Mouse (Mus musculus): ENCODE measurements around the gene Ly6g.
"Not testable (repeated sequence)": the region's sequence is repeated elsewhere in the genome, so short reads cannot be mapped to it uniquely, and the experiment has no call there.

The Ly6g gene

GRCm38 (mm10) chr15:75154940-75155339 is at the start of gene Ly6g:
TSS of gene Ly6g (plus strand) at chr15:75155240.
- DNase-seq, result no peak

DNA sequence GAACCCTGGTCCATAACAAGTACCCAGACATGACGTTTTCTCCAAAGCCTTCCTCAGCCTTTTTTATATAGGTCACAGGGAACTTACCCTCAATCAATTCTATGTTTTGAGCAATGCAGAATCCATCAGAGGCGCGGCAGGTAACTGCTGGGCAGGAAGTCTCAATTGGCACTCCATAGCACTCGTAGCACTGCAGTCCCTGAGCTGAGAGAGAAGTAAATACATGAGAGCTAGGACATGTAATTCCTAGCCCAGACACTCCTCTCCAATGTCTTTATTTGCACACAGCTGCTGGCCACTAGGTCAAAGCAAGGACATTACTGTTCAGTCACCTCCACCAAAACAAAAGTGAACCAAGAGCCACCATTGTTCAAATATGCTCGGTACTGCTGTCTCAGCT is 44.6 kb upstream of the Ly6g start:
- not testable (repeated sequence) for DNase-seq

DNA sequence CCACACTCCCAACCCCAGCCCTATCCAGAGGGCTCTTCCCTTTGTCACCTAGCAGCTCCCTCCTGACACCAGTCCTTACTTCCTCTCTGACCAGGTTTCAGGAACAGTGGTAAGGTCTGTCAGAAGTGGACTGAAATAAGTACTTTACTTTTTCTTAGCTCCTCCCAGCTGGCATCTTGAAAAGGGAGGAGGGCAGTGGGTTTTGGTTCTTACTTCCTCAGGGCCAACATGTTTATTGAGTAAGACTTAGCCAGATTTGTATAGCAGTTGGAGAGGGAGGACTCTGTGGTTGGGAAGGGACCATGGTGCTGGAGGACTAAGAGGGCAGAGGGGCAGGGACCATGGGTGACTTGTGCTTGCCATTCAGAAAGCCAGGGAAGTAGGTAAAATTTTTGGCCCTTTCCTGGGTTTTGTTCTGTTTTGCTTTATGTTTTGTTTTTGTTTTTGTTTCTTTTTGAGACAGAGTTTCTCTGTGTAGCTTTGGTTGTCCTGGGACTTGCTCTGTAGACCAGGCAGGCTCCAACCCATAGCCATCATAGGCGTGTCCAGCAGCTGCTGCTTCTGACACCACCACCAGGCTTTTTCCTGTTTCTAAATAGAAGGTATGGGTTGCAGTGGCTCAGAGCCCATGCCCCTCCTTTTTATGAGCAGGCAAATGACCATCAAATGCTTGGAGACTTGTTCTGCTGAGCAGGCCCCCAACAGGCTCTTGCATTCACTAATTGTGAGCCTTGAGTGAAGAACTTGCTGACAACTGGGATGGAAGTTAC is 43.0 kb upstream of the Ly6g start, which contains the start of gene Ly6c2:
Ly6c2 (minus strand) TSS at position 110 of the 770 bp plus-strand sequence.
- not testable (repeated sequence) for DNase-seq

DNA sequence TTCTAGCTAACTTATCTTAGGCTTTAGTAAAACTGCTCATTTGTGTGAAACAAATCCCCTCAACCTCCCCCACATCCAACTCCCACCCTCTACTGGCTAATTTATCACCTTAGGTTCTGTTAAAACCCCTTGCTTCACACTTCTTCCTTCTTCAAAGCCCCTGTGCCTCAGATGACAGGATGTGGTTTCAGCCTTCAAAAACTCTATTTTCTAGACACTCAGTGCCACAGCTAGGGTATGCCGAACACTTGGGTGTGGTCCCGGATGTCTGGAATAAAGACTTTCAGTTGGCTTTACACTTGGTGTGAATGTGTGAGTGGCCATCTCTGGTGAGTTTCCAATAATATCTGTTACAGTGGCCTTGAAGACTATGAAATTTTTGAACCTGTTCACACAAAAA is 38.5 kb upstream of the Ly6g start:
- no peak for DNase-seq

DNA sequence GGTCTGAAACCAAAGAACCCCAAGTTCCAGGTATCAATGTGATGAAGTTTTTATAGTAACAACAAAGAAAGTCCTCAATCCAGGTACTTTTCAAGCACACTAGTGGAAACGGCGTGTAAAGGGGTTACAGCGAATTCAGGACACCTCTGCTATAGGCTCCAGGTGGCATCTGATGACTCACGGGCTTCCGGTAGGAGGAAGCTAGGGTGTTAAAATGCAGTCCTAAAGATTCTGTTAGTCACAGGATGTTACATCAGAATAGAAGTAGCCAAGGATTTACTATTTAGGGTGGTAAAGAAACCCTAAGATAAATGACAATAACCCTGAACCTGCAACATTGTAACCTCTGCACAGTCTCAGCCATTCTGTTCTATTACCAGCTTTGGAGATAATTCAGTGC is 37.6 kb upstream of the Ly6g start:
- not testable (repeated sequence) for DNase-seq

DNA sequence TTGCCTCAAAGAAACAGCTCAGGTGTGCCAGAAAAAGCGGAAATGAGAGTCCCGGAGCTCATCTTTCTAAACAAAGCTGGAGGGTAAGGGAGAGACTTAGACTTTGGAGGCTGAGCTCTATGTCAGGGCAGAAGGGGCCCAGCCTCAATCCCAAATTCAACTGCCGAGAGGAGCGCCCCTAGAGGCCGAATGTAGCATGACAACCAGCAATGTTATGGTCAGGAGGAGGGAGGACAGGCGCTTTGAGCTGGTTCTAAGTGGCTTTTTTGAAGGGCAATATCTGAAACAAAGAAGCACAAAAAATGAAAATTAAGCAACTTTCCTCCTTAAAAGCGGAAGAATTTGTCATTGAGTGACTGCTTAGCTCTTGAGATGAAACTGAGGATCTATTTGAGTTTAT is 36.3 kb upstream of the Ly6g start:
- DNase-seq, result peak; percentile 56

DNA sequence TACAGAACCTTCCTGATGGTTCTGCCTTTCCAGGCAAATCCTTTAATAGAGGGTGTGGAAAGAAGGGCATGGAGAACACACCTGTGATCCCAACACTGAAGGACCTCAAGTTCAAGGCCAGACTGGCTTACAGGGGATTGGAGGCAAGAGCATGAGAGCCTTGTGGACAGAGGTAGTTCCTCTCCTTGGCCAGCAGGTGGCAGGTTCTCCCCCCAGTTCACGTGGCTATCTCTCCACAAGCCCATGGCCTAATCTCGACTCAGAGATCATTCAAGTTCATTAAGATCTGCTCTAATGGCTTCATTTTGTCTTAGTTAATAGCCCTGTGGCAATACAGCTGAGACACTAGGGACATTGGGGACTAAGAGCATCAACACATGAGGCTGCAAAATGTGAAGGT is 35.0 kb upstream of the Ly6g start:
- DNase-seq, result peak; percentile 32

DNA sequence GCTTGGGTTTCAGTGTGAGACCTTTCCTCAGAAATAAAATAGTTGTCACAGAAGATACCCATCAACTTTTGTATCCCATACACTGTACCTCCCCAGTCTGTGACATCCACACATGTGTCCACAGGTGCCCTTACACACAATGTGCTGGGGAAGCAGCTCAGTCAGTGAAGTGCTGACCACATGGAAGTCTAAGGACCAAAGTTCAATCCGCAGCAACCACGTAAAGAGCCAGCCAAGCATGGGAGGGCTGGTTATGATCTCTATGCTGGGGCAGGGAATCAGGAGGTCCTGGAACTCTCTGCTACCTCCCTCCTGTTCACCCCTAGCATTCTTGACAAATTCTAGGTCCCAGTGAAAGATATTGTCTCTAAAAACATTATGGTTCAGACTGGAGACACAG is 22.7 kb upstream of the Ly6g start:
- not testable (repeated sequence) for DNase-seq

GRCm38 (mm10) chr15:75135090-75135783 is 19.8 kb upstream of the Ly6g start:
- not testable (repeated sequence) for DNase-seq

- DNase-seq, result not testable (repeated sequence)
Observed at GRCm38 (mm10) chr15:75137739-75138138, 17.3 kb upstream of the Ly6g start.

GRCm38 (mm10) chr15:75141812-75142360 is 13.2 kb upstream of the Ly6g start:
- DNase-seq, result peak; percentile 18

DNA sequence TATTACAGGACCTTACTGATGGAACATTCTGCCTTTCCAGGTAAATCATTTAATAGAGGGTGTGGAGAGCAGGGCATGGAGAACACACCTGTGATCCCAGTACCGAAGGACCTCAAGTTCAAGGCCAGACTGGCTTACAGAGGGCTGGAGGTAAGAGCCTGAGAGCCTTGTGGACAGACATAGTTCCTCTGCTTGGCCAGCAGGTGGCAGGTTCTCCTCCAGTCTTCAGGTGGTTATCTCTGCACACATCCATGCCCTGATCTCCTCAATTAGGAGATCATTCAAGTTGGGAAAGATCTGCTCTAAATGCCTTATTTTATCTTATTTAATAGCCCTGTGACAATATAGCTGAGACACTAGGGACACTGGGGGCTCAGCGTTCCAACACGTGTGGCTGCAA is 11.3 kb upstream of the Ly6g start:
- no peak for DNase-seq

GRCm38 (mm10) chr15:75153087-75153486 is 2.0 kb upstream of the Ly6g start:
- DNase-seq, result no peak

GRCm38 (mm10) chr15:75157646-75158045 is 2.6 kb downstream of the Ly6g start:
- no peak for DNase-seq

GRCm38 (mm10) chr15:75175506-75175905 is 20.5 kb downstream of the Ly6g start:
- DNase-seq, result peak; percentile 30

DNA sequence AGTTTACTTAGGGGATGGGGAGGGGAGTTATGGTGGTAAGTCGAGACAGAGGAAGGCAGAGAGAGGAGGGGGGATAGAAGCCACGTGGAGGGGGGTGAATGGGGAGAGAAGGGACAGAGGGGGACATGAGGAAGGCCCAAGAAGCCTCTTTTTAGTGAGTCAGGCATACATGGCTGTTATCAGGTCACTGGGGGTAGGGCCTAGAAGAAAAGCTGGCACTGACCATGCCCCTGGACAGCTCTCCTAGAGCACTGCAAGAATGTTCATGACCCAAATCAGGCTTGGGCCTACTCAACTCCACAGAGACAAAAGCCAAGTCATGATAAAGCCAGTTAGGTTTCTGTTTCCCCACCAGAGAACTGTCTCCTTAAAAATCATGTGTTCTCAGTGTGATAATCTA is 31.3 kb downstream of the Ly6g start:
- DNase-seq, result no peak

DNA sequence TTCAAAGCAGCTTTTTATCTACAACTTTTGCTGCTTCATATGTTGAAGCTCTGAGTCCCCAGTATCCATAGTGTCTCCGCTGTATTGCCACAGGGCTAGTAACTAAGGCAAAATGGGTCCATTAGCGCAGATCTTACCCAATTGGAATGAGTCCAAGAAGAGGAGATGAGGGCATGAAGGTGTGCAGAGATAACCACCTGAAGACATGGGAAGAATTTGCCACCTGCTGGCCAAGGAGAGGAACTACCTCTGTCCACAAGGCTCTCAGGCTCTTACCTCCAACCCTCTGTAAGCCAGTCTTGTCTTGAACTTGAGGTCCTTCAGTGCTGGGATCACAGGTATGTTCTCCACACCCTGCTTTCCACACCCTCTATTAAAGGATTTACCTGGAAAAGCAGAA is 34.1 kb downstream of the Ly6g start:
- DNase-seq, result peak; percentile 7

DNA sequence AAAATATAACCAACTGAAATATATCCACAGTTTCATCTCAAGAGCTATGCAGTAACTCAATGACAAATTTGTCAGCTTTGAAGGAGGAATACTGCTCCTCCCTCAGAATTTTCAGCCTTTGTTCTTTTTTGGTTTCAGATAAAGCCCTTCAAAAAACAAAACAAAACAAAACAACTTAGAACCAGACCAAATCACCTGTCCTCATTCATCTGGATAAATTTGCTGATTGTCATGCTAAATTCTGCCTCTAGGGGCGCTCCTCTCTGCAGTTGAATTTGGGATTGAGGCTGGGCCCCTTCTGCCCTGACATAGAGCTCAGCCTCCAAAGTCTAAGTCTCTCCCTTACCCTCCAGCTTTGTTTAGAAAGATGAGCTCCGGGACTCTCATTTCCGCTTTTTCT is 35.5 kb downstream of the Ly6g start:
- peak; percentile 5 for DNase-seq
